Mouse (Mus musculus): ENCODE measurements at regions not wholly inside any gene's neighbourhood (a gene's known extent, or its start where the extent isn't known, plus 50 kb on each side); places are given as distances from the start of the nearest gene placed in this dataset.

GRCm38 (mm10) chr3:34465040-34465831 lies 185.0 kb upstream of the Sox2 start:
- DNase-seq (ENCODE audit: low read depth, low spot score): no peak

- no peak for DNase-seq (ENCODE audit: low read depth, low spot score)
Observed at GRCm38 (mm10) chr3:34458766-34459165, 191.4 kb upstream of the Sox2 start.

- DNase-seq (ENCODE audit: low read depth, low spot score): no peak
Observed at GRCm38 (mm10) chr3:34457821-34458220, 192.4 kb upstream of the Sox2 start.

GRCm38 (mm10) chr3:34456488-34457433 lies 193.4 kb upstream of the Sox2 start:
- no peak for DNase-seq (ENCODE audit: low read depth, low spot score)

- no peak for DNase-seq (ENCODE audit: low read depth, low spot score)
Observed at GRCm38 (mm10) chr3:34454026-34454624, 196.1 kb upstream of the Sox2 start.

- no peak for DNase-seq (ENCODE audit: low read depth, low spot score)
Observed at GRCm38 (mm10) chr3:34445354-34445753, 204.9 kb upstream of the Sox2 start.

GRCm38 (mm10) chr3:34444802-34445201 lies 205.4 kb upstream of the Sox2 start:
- DNase-seq (ENCODE audit: low read depth, low spot score): no peak

GRCm38 (mm10) chr3:34443731-34444628 lies 206.2 kb upstream of the Sox2 start:
- no peak for DNase-seq (ENCODE audit: low read depth, low spot score)

- DNase-seq (ENCODE audit: low read depth, low spot score): no peak
Observed at GRCm38 (mm10) chr3:34443307-34443706, 206.9 kb upstream of the Sox2 start.

- DNase-seq (ENCODE audit: low read depth, low spot score): no peak
Observed at GRCm38 (mm10) chr3:34441792-34442191, 208.4 kb upstream of the Sox2 start.

GRCm38 (mm10) chr3:34441266-34441665 lies 208.9 kb upstream of the Sox2 start:
- no peak for DNase-seq (ENCODE audit: low read depth, low spot score)

GRCm38 (mm10) chr3:34434901-34435300 lies 215.3 kb upstream of the Sox2 start:
- DNase-seq (ENCODE audit: low read depth, low spot score): no peak

- DNase-seq (ENCODE audit: low read depth, low spot score): no peak
Observed at GRCm38 (mm10) chr3:34427967-34428366, 222.2 kb upstream of the Sox2 start.

- no peak for DNase-seq (ENCODE audit: low read depth, low spot score)
Observed at GRCm38 (mm10) chr3:34427495-34427894, 222.7 kb upstream of the Sox2 start.

GRCm38 (mm10) chr3:34426955-34427354 lies 223.2 kb upstream of the Sox2 start:
- DNase-seq (ENCODE audit: low read depth, low spot score): no peak

GRCm38 (mm10) chr3:34411915-34412306 lies 238.3 kb upstream of the Sox2 start:
- DNase-seq (ENCODE audit: low read depth, low spot score): no peak

GRCm38 (mm10) chr3:34411142-34411914 lies 238.9 kb upstream of the Sox2 start:
- DNase-seq (ENCODE audit: low read depth, low spot score): no peak

- DNase-seq (ENCODE audit: low read depth, low spot score): no peak
Observed at GRCm38 (mm10) chr3:34403586-34403985, 246.6 kb upstream of the Sox2 start.

GRCm38 (mm10) chr3:34391275-34391674 lies 258.9 kb upstream of the Sox2 start:
- no peak for DNase-seq (ENCODE audit: low read depth, low spot score)

GRCm38 (mm10) chr3:34384965-34385505 lies 265.2 kb upstream of the Sox2 start:
- DNase-seq (ENCODE audit: low read depth, low spot score): no peak
